Mouse (Mus musculus) liver, embryonic 12.5 days (tissue): ENCODE measurements around the gene Pcsk1n. TPM values are rescaled to one million over a fixed set of nuclear protein-coding genes. Genes with fewer than 3 reads are reported as not detected.
"Not testable (repeated sequence)": the region's sequence is repeated elsewhere in the genome, so short reads cannot be mapped to it uniquely, and the experiment has no call there.

ENCODE experiments used
- ATAC-seq: fragments of 200-750 bp; cut with Nextera tagmentation; 2 replicates; pipeline ENCODE4 v1.8.0; 2017; ENCODE audit warnings: moderate number of reproducible peaks, mild to moderate bottlenecking, moderate library complexity
- H3K27ac ChIP-seq: fragments of 300-500 bp; sonication (generic); 2 replicates; pipeline ENCODE4 v1.5.1; 2016; ENCODE audit warnings: mild to moderate bottlenecking
- H3K27me3 ChIP-seq: fragments of 300-500 bp; sonication (generic); replicated peaks from 2 replicates; pipeline ENCODE4 v1.6.1; 2016; ENCODE audit warnings: mild to moderate bottlenecking, moderate library complexity
- H3K36me3 ChIP-seq: fragments of 300-500 bp; sonication (generic); 2 replicates; pipeline ENCODE4 v1.6.1; 2016; ENCODE audit warnings: mild to moderate bottlenecking, moderate library complexity
- H3K4me1 ChIP-seq: fragments of 300-500 bp; sonication (generic); 2 replicates; pipeline ENCODE4 v1.6.1; 2016
- H3K4me2 ChIP-seq: fragments of 300-500 bp; sonication (generic); 2 replicates; pipeline ENCODE4 v1.6.1; 2016; ENCODE audit warnings: mild to moderate bottlenecking, moderate library complexity
- H3K4me3 ChIP-seq: fragments of 300-500 bp; sonication (generic); 2 replicates; pipeline ENCODE4 v1.5.1; 2016; ENCODE audit warnings: mild to moderate bottlenecking, moderate library complexity
- H3K9ac ChIP-seq: fragments of 300-500 bp; sonication (generic); 2 replicates; pipeline ENCODE4 v1.6.1; 2016; ENCODE audit warnings: mild to moderate bottlenecking, moderate library complexity
- H3K9me3 ChIP-seq: fragments of 300-500 bp; sonication (generic); replicated peaks from 2 replicates; pipeline ENCODE4 v1.6.1; 2016; ENCODE audit warnings: mild to moderate bottlenecking, moderate library complexity
- WGBS: fragments of 180-500 bp; shearing (Covaris S2); methylation state at CpG from one replicate; pipeline ENCODE4 v1.1.7; 2016; ENCODE audit not compliant: insufficient replicate concordance; 5-methylcytosine and 5-hydroxymethylcytosine counted together
- polyA plus RNA-seq: library from polyadenylated mRNA; unstranded; fragments of >200 nt; fragmentation: Nextera tagmentation; extraction: Ambion mirVana; gene quantifications from 2 replicates; pipeline ENCODE4 v1.2.1, GENCODE M21; 2016

The Pcsk1n gene
- 0.26 and 0.33 TPM in 2 replicates for polyA plus RNA-seq

GRCm38 (mm10) chrX:7919601-7920383 is at the start of gene Pcsk1n:
Pcsk1n (plus strand) TSS chrX:7919822.
- H3K9me3 ChIP-seq, result no peaks in the 10 kb centered on the region
- H3K4me2 ChIP-seq, result 0 out of 2 replicates have a peak within 1 kb of the TSS, but pooled peaks have one; percentile 29
- 13% methylated on average over 40 of the region's 40 CpGs for WGBS
- no peaks in the 10 kb centered on the region; the same call in 1 of the 2 replicates for H3K4me1 ChIP-seq
- H3K9ac ChIP-seq, result no peak within 1 kb of the TSS
- ATAC-seq, result no peak
- peaks cover 68% of the 10 kb centered on the region for H3K27me3 ChIP-seq
- H3K4me3 ChIP-seq, result no peak within 1 kb of the TSS
- no peak within 1 kb of the TSS for H3K27ac ChIP-seq
- H3K36me3 ChIP-seq, result no peaks in the 10 kb centered on the region

- 65% methylated on average over 3 of the region's 3 CpGs for WGBS
- H3K27me3 ChIP-seq, result no peaks in the 10 kb centered on the region
- no peak overlapping the region for H3K4me3 ChIP-seq
- H3K36me3 ChIP-seq, result peaks cover 74% of the 10 kb centered on the region
- no peak for ATAC-seq
- H3K4me1 ChIP-seq, result peaks cover 10% of the 10 kb centered on the region
- no peak overlapping the region for H3K27ac ChIP-seq
- no peak overlapping the region for H3K4me2 ChIP-seq
- no peak overlapping the region for H3K9ac ChIP-seq
- no peaks in the 10 kb centered on the region for H3K9me3 ChIP-seq
Observed at GRCm38 (mm10) chrX:7869826-7870225, 49.8 kb upstream of the Pcsk1n start.

GRCm38 (mm10) chrX:7878007-7878419 is 41.6 kb upstream of the Pcsk1n start, which contains the start of gene Pim2:
Pim2 (plus strand) TSS chrX:7878262.
- peak within 1 kb of the TSS; percentile 57 for H3K9ac ChIP-seq
- peaks cover 29% of the 10 kb centered on the region for H3K36me3 ChIP-seq
- peak within 1 kb of the TSS; percentile 89 for H3K4me2 ChIP-seq
- peaks cover 25% of the 10 kb centered on the region for H3K4me1 ChIP-seq
- 7% methylated on average over 37 of the region's 38 CpGs for WGBS
- peak; percentile 96 for ATAC-seq
- H3K27ac ChIP-seq, result no peak within 1 kb of the TSS
- no peaks in the 10 kb centered on the region for H3K27me3 ChIP-seq
- H3K9me3 ChIP-seq, result no peaks in the 10 kb centered on the region
- peak within 1 kb of the TSS; percentile 60 for H3K4me3 ChIP-seq

- peak overlapping the region; percentile 57 for H3K9ac ChIP-seq
- no peaks in the 10 kb centered on the region for H3K9me3 ChIP-seq
- no peak overlapping the region for H3K27ac ChIP-seq
- H3K4me3 ChIP-seq, result peak overlapping the region; percentile 60
- 19% methylated on average over 21 of the region's 21 CpGs for WGBS
- peak overlapping the region; percentile 89 for H3K4me2 ChIP-seq
- H3K27me3 ChIP-seq, result no peaks in the 10 kb centered on the region
- ATAC-seq, result no peak; the same call in 1 of the 2 replicates
- H3K36me3 ChIP-seq, result peaks cover 25% of the 10 kb centered on the region
- H3K4me1 ChIP-seq, result peaks cover 25% of the 10 kb centered on the region
Observed at GRCm38 (mm10) chrX:7878495-7878894, 41.1 kb upstream of the Pcsk1n start.

GRCm38 (mm10) chrX:7879819-7880218 is 39.8 kb upstream of the Pcsk1n start:
- H3K4me1 ChIP-seq, result peaks cover 28% of the 10 kb centered on the region
- ATAC-seq, result no peak
- 5% methylated on average over 11 of the region's 11 CpGs for WGBS
- no peaks in the 10 kb centered on the region for H3K9me3 ChIP-seq
- peak overlapping the region; percentile 89 for H3K4me2 ChIP-seq
- H3K27ac ChIP-seq, result no peak overlapping the region
- H3K27me3 ChIP-seq, result no peaks in the 10 kb centered on the region
- no peak overlapping the region for H3K4me3 ChIP-seq
- H3K36me3 ChIP-seq, result peaks cover 11% of the 10 kb centered on the region
- H3K9ac ChIP-seq, result no peak overlapping the region

GRCm38 (mm10) chrX:7883841-7884567 is 35.6 kb upstream of the Pcsk1n start, which contains the start of gene Slc35a2:
Slc35a2 (plus strand) TSS chrX:7884028.
- Histone ChIP-seq H3K9me3 (no peaks in the 10 kb centered on the region), H3K4me1 (peaks cover 21% of the 10 kb centered on the region), H3K9ac (peak within 1 kb of the TSS; percentile 65), H3K36me3 (peaks cover 6% of the 10 kb centered on the region; the same call in 1 of the 2 replicates), H3K4me3 (peak within 1 kb of the TSS; percentile 74), H3K27me3 (no peaks in the 10 kb centered on the region), H3K27ac (peak within 1 kb of the TSS; percentile 76), H3K4me2 (peak within 1 kb of the TSS; percentile 74)
- ATAC-seq, result peak; percentile 92
- 5% methylated on average over 46 of the region's 49 CpGs for WGBS

- peak overlapping the region; percentile 74 for H3K9ac ChIP-seq
- peaks cover 19% of the 10 kb centered on the region for H3K4me1 ChIP-seq
- peaks cover 36% of the 10 kb centered on the region for H3K36me3 ChIP-seq
- peak overlapping the region; percentile 68 for H3K4me3 ChIP-seq
- H3K27ac ChIP-seq, result peak overlapping the region; percentile 81
- H3K9me3 ChIP-seq, result no peaks in the 10 kb centered on the region
- 23% methylated on average over 13 of the region's 13 CpGs for WGBS
- peak overlapping the region; percentile 73 for H3K4me2 ChIP-seq
- no peaks in the 10 kb centered on the region for H3K27me3 ChIP-seq
- ATAC-seq, result no peak
Observed at GRCm38 (mm10) chrX:7898211-7898610, 21.4 kb upstream of the Pcsk1n start.

GRCm38 (mm10) chrX:7898880-7899874 is 20.4 kb upstream of the Pcsk1n start, which contains the start of the genes Pqbp1 and Timm17b:
Pqbp1 (minus strand) TSS chrX:7899269.
Timm17b (plus strand) TSS chrX:7899357.
- 8% methylated on average over 62 of the region's 62 CpGs for whole genome bisulfite sequencing
- Histone ChIP-seq H3K9ac (peak within 1 kb of the TSS; percentile 74), H3K9me3 (no peaks in the 10 kb centered on the region), H3K4me3 (peak within 1 kb of the TSS; percentile 68), H3K27me3 (no peaks in the 10 kb centered on the region), H3K27ac (peak within 1 kb of the TSS; percentile 81), H3K4me1 (peaks cover 19% of the 10 kb centered on the region), H3K4me2 (peak within 1 kb of the TSS; percentile 73), H3K36me3 (peaks cover 26% of the 10 kb centered on the region)
- ATAC-seq, result peak; percentile 98

- Histone ChIP-seq H3K9me3 (no peaks in the 10 kb centered on the region), H3K4me1 (peaks cover 10% of the 10 kb centered on the region; the same call in 1 of the 2 replicates), H3K27ac (no peak overlapping the region), H3K27me3 (no peaks in the 10 kb centered on the region), H3K36me3 (peaks cover 18% of the 10 kb centered on the region), H3K4me3 (no peak overlapping the region), H3K4me2 (no peak overlapping the region), H3K9ac (no peak overlapping the region)
- ATAC-seq, result no peak
- 80% methylated on average over 5 of the region's 5 CpGs for WGBS
Observed at GRCm38 (mm10) chrX:7904441-7904840, 15.2 kb upstream of the Pcsk1n start.

- H3K4me2 ChIP-seq, result no peak within 1 kb of the TSS
- no peak within 1 kb of the TSS for H3K27ac ChIP-seq
- no peak within 1 kb of the TSS for H3K4me3 ChIP-seq
- 0 out of 2 replicates have a peak, but pooled peaks cover 6% of the 10 kb centered on the region for H3K4me1 ChIP-seq
- H3K36me3 ChIP-seq, result peaks cover 12% of the 10 kb centered on the region
- ATAC-seq, result no peak
- no peaks in the 10 kb centered on the region for H3K9me3 ChIP-seq
- no peak within 1 kb of the TSS for H3K9ac ChIP-seq
- WGBS, result 72% methylated on average over 5 of the region's 5 CpGs
- H3K27me3 ChIP-seq, result no peaks in the 10 kb centered on the region
Observed at GRCm38 (mm10) chrX:7907735-7908134, 11.9 kb upstream of the Pcsk1n start, which contains the start of gene Gm10491. Gm10491 (minus strand) TSS chrX:7907835.

GRCm38 (mm10) chrX:7909242-7909641 is 10.4 kb upstream of the Pcsk1n start, which contains the start of gene Gm10490:
Gm10490 (plus strand) TSS chrX:7909542.
- ATAC-seq, H3K9ac ChIP-seq, H3K9me3 ChIP-seq, H3K27me3 ChIP-seq, H3K4me2 ChIP-seq, H3K4me1 ChIP-seq, H3K27ac ChIP-seq, H3K4me3 ChIP-seq: not testable (repeated sequence)
- peaks cover 12% of the 10 kb centered on the region for H3K36me3 ChIP-seq
- 77% methylated on average over 4 of the region's 4 CpGs for WGBS
